13 mouse cellular contexts compared by ENCODE assay signal in genomic region chr12:111271966-111272365, GRCm38 (mm10). TPM values are rescaled to one million over a fixed set of nuclear protein-coding genes. Genes with fewer than 3 reads are reported as not detected.
DNase-seq lines count a peak whose midpoint lies in the region; ATAC-seq and TF ChIP-seq lines count a peak whose summit lies in the region.
"Had no signal": no experiment of that assay in that cellular context is flagged by ENCODE, and none has a peak within 500 bp of the region (broad histone marks: within the 10 kb centered on the region; RNA-seq: fewer than 3 reads in every experiment).

No protein-coding gene starts in this region.

- WGBS in heart, embryonic 16.5 days, result 15% methylated on average over 8 of the region's 8 CpGs
- 18% methylated on average over 8 of the region's 8 CpGs for WGBS in heart, adult 2 months
- 20% methylated on average over 8 of the region's 8 CpGs for WGBS in midbrain, embryonic 10.5 days
- whole genome bisulfite sequencing in midbrain, embryonic 14.5 days, result 20% methylated on average over 8 of the region's 8 CpGs
- 26% methylated on average over 3 of the region's 8 CpGs for WGBS in embryonic facial prominence, embryonic 14.5 days
- 20% methylated on average over 8 of the region's 8 CpGs for WGBS in liver, embryonic 16.5 days (ENCODE audit: insufficient replicate concordance)

- intact Hi-C loops in heart, adult 2 months (cut with DNase I), result loop anchor here (5.0 to 10.0 kb wide), 2 partner anchors 140 to 193 kb away; no protein-coding TSS in a partner anchor

- peak overlapping the region; percentile 8; the same call in 1 of the 2 replicates for H3K4me3 ChIP-seq in heart, embryonic 16.5 days (ENCODE audit: low read length)
- no peak overlapping the region for H3K4me3 ChIP-seq in heart, adult 2 months
- H3K4me3 ChIP-seq in midbrain, embryonic 10.5 days, result 0 out of 2 replicates have a peak overlapping the region, but pooled peaks have one; percentile 1
- no peak overlapping the region for H3K4me3 ChIP-seq in midbrain, embryonic 14.5 days (replicated peaks; ENCODE audit: low read depth, low read length)
- H3K4me3 ChIP-seq in embryonic facial prominence, embryonic 14.5 days (ENCODE audit: low read depth, low read length), result peak overlapping the region; percentile 23; the same call in 1 of the 2 replicates
- no peak overlapping the region for H3K4me3 ChIP-seq in liver, embryonic 16.5 days (ENCODE audit: low read depth, low read length)
- H3K4me3 ChIP-seq: hindbrain, embryonic 15.5 days had no signal

- no peaks in the 10 kb centered on the region for H3K79me2 ChIP-seq in heart, adult 2 months (replicated peaks; ENCODE audit: control insufficient read depth, insufficient read depth, low read length)

- no peaks in the 10 kb centered on the region for H3K9me3 ChIP-seq in heart, embryonic 16.5 days (replicated peaks; ENCODE audit: control insufficient read depth, low read length)
- H3K9me3 ChIP-seq in midbrain, embryonic 10.5 days (replicated peaks), result no peaks in the 10 kb centered on the region
- no peaks in the 10 kb centered on the region for H3K9me3 ChIP-seq in midbrain, embryonic 14.5 days (ENCODE audit: control insufficient read depth, low read length)
- no peaks in the 10 kb centered on the region for H3K9me3 ChIP-seq in embryonic facial prominence, embryonic 14.5 days (ENCODE audit: control insufficient read depth, low read length)
- H3K9me3 ChIP-seq in liver, embryonic 16.5 days (replicated peaks; ENCODE audit: control insufficient read depth, low read length), result no peaks in the 10 kb centered on the region
- H3K9me3 ChIP-seq: hindbrain, embryonic 15.5 days had no signal

- no peak for TF ChIP-seq EP300 in heart, adult 2 months (IDR thresholded peaks at IDR 0.05; ENCODE audit: insufficient read depth, low read depth, low read length)

- TF ChIP-seq CTCF in heart, adult 2 months (IDR thresholded peaks at IDR 0.05), result no peak

- H3K4me1 ChIP-seq in heart, embryonic 16.5 days (ENCODE audit: control insufficient read depth, insufficient read depth, low read length), result peaks cover 26% of the 10 kb centered on the region
- no peaks in the 10 kb centered on the region for H3K4me1 ChIP-seq in heart, adult 2 months (ENCODE audit: control insufficient read depth, insufficient read depth, low read length)
- H3K4me1 ChIP-seq in midbrain, embryonic 10.5 days, result peaks cover 49% of the 10 kb centered on the region
- peaks cover 14% of the 10 kb centered on the region; the same call in 1 of the 2 replicates for H3K4me1 ChIP-seq in midbrain, embryonic 14.5 days (ENCODE audit: control insufficient read depth, insufficient read depth, low read length)
- peaks cover 13% of the 10 kb centered on the region for H3K4me1 ChIP-seq in embryonic facial prominence, embryonic 14.5 days (ENCODE audit: control insufficient read depth, insufficient read depth, low read length)
- peaks cover 44% of the 10 kb centered on the region for H3K4me1 ChIP-seq in liver, embryonic 16.5 days (ENCODE audit: control insufficient read depth, low read depth, low read length)

- no peak overlapping the region for H3K9ac ChIP-seq in heart, embryonic 16.5 days (ENCODE audit: low read length)
- H3K9ac ChIP-seq in heart, adult 2 months (ENCODE audit: low read depth, low read length), result no peak overlapping the region
- no peak overlapping the region for H3K9ac ChIP-seq in midbrain, embryonic 14.5 days (replicated peaks; ENCODE audit: low read length)
- no peak overlapping the region for H3K9ac ChIP-seq in embryonic facial prominence, embryonic 14.5 days (ENCODE audit: low read depth, low read length)
- no peak overlapping the region for H3K9ac ChIP-seq in liver, embryonic 16.5 days (ENCODE audit: low read depth, low read length)
- H3K9ac ChIP-seq: hindbrain, embryonic 15.5 days had no signal

- TF ChIP-seq POLR2A in heart, adult 2 months (IDR thresholded peaks at IDR 0.05; ENCODE audit: insufficient read depth, low read depth, low read length), result no peak

- peak overlapping the region; percentile 33; the same call in 1 of the 2 replicates for H3K4me2 ChIP-seq in heart, embryonic 16.5 days (ENCODE audit: low read depth, low read length)
- H3K4me2 ChIP-seq in midbrain, embryonic 14.5 days (ENCODE audit: low read length), result no peak overlapping the region
- H3K4me2 ChIP-seq in embryonic facial prominence, embryonic 14.5 days (ENCODE audit: low read depth, low read length), result no peak overlapping the region
- 0 out of 2 replicates have a peak overlapping the region, but pooled peaks have one; percentile 1 for H3K4me2 ChIP-seq in liver, embryonic 16.5 days (ENCODE audit: low read depth, low read length)
- H3K4me2 ChIP-seq: hindbrain, embryonic 15.5 days had no signal

- peaks cover 76% of the 10 kb centered on the region for H3K27me3 ChIP-seq in heart, embryonic 16.5 days (ENCODE audit: control insufficient read depth, insufficient read depth, low read length)
- peaks cover 39% of the 10 kb centered on the region for H3K27me3 ChIP-seq in heart, adult 2 months (ENCODE audit: control insufficient read depth, insufficient read depth, low read length)
- peaks cover 80% of the 10 kb centered on the region for H3K27me3 ChIP-seq in midbrain, embryonic 10.5 days (ENCODE audit: low read depth, poor library complexity, severe bottlenecking)
- peaks cover 71% of the 10 kb centered on the region for H3K27me3 ChIP-seq in midbrain, embryonic 14.5 days (ENCODE audit: control insufficient read depth, insufficient read depth, low read length)
- peaks cover 73% of the 10 kb centered on the region for H3K27me3 ChIP-seq in embryonic facial prominence, embryonic 14.5 days (replicated peaks; ENCODE audit: control insufficient read depth, insufficient read depth, low read length)
- peaks cover 72% of the 10 kb centered on the region for H3K27me3 ChIP-seq in liver, embryonic 16.5 days (ENCODE audit: control insufficient read depth, insufficient read depth, low read depth, low read length)
- H3K27me3 ChIP-seq: CH12.LX had no signal

- no peaks in the 10 kb centered on the region for H3K36me3 ChIP-seq in heart, embryonic 16.5 days (ENCODE audit: control insufficient read depth, insufficient read depth)
- no peaks in the 10 kb centered on the region for H3K36me3 ChIP-seq in heart, adult 2 months (ENCODE audit: control insufficient read depth, insufficient read depth, low read length)
- 0 out of 2 replicates have a peak, but pooled peaks cover 4% of the 10 kb centered on the region for H3K36me3 ChIP-seq in midbrain, embryonic 10.5 days
- H3K36me3 ChIP-seq in midbrain, embryonic 14.5 days (ENCODE audit: control insufficient read depth, insufficient read depth, low read length), result peaks cover 5% of the 10 kb centered on the region; the same call in 1 of the 2 replicates
- no peaks in the 10 kb centered on the region for H3K36me3 ChIP-seq in embryonic facial prominence, embryonic 14.5 days (ENCODE audit: control insufficient read depth, insufficient read depth, low read length)
- no peaks in the 10 kb centered on the region for H3K36me3 ChIP-seq in liver, embryonic 16.5 days (ENCODE audit: control insufficient read depth, insufficient read depth)
- H3K36me3 ChIP-seq: hindbrain, embryonic 15.5 days had no signal

- H3K27ac ChIP-seq in heart, embryonic 16.5 days (ENCODE audit: low read length), result no peak overlapping the region
- H3K27ac ChIP-seq in heart, adult 2 months, result no peak overlapping the region
- no peak overlapping the region for H3K27ac ChIP-seq in midbrain, embryonic 10.5 days (replicated peaks)
- H3K27ac ChIP-seq in midbrain, embryonic 14.5 days (replicated peaks; ENCODE audit: low read depth, low read length), result no peak overlapping the region
- no peak overlapping the region for H3K27ac ChIP-seq in embryonic facial prominence, embryonic 14.5 days (replicated peaks; ENCODE audit: low read depth, low read length)
- no peak overlapping the region for H3K27ac ChIP-seq in liver, embryonic 16.5 days (ENCODE audit: low read length)
- H3K27ac ChIP-seq: hindbrain, embryonic 15.5 days had no signal

- no peak for ATAC-seq in heart, embryonic 16.5 days (replicated peaks; ENCODE audit: extremely low read depth, insufficient read depth, low FRiP score)
- ATAC-seq in midbrain, embryonic 14.5 days (ENCODE audit: low FRiP score, low TSS enrichment), result no peak
- ATAC-seq in embryonic facial prominence, embryonic 14.5 days (ENCODE audit: low read depth), result no peak
- ATAC-seq in liver, embryonic 16.5 days (ENCODE audit: low read depth), result no peak
- ATAC-seq: activated CD4-positive, CD25-positive, alpha-beta regulatory T cell, adult 4 months had no signal

- DNase-seq in heart, adult 2 months, result no peak
- DNase-seq in midbrain, embryonic 10.5 days (ENCODE audit: low spot score), result no peak
- DNase-seq in midbrain, embryonic 14.5 days, result no peak
- no peak for DNase-seq in embryonic facial prominence, embryonic 14.5 days (ENCODE audit: low spot score)
- DNase-seq in ovary, postnatal 10 days (ENCODE audit: low spot score), result no peak
- DNase-seq in layer of hippocampus, postnatal 10 days (ENCODE audit: low spot score in 2 of 2), result no peak

RNA-seq across cellular contexts. Expression of gene Amn, which starts 1.1 kb away (rescaled TPM):
- polyA plus RNA-seq in heart, embryonic 16.5 days (2015; fragmentation: Nextera tagmentation; extraction: Ambion mirVana), result 1.8 and 2.4 TPM in 2 replicates
- not detected for total RNA-seq in heart, adult 2 months (2021)
- polyA plus RNA-seq in heart, adult 2 months (2012; rRNA removed), result not detected in 2 replicates
- polyA plus RNA-seq in midbrain, embryonic 10.5 days (2016; fragmentation: Nextera tagmentation; extraction: Ambion mirVana), result 0.11 and 0.17 TPM in 2 replicates
- polyA plus RNA-seq in midbrain, embryonic 14.5 days (2014; fragmentation: Nextera tagmentation; extraction: Ambion mirVana), result 5.3 and 8.9 TPM in 2 replicates
- 0.34 and 0.50 TPM in 2 replicates for polyA plus RNA-seq in embryonic facial prominence, embryonic 14.5 days (2014; fragmentation: Nextera tagmentation; extraction: Ambion mirVana)
- 1.3 and 2.2 TPM in 2 replicates for polyA plus RNA-seq in liver, embryonic 16.5 days (2015; fragmentation: Nextera tagmentation; extraction: Ambion mirVana)
- 10 to 100 TPM; 17.8 to 19.6 TPM for total RNA-seq in layer of hippocampus, postnatal 10 days (2021)
- total RNA-seq: gastrocnemius, adult 8-10 months had no signal
- polyA plus RNA-seq: activated CD4-positive, CD25-positive, alpha-beta regulatory T cell, adult 4 months; neural tube, embryonic 11.5 days had no signal

Comparison
In these comparisons a context has a peak if more than half of its experiments do, and no peak if none do; other contexts are left out.
1. H3K4me3 ChIP-seq: peak in heart, embryonic 16.5 days (single experiment), midbrain, embryonic 10.5 days (single experiment) and embryonic facial prominence, embryonic 14.5 days (single experiment); none in heart, adult 2 months (single experiment), midbrain, embryonic 14.5 days (single experiment) and liver, embryonic 16.5 days (single experiment).
2. H3K4me2 ChIP-seq: peak in heart, embryonic 16.5 days (single experiment) and liver, embryonic 16.5 days (single experiment); none in midbrain, embryonic 14.5 days (single experiment) and embryonic facial prominence, embryonic 14.5 days (single experiment).